Mouse (Mus musculus): ENCODE measurements around the gene Tkt. TPM values are rescaled to one million over a fixed set of nuclear protein-coding genes. Genes with fewer than 3 reads are reported as not detected.

Gene Tkt
- polyA plus RNA-seq, 1 experiment: 412 TPM

GRCm38 (mm10) chr14:30551509-30551908 is 3.4 kb downstream of the Tkt start:
- H3K4me3 ChIP-seq (ENCODE audit: insufficient read depth, low read length): peak overlapping the region; percentile 99
- TF ChIP-seq POLR2A (IDR thresholded peaks at IDR 0.05; ENCODE audit: borderline replicate concordance, low read depth, low read length): no peak
- TF ChIP-seq CTCF (IDR thresholded peaks at IDR 0.05; ENCODE audit: low read depth, low read length): no peak
- H3K4me1 ChIP-seq (ENCODE audit: control insufficient read depth, insufficient read depth, low read length): peaks cover 49% of the 10 kb centered on the region
- H3K27ac ChIP-seq (ENCODE audit: insufficient read depth, low read depth, low read length): no peak overlapping the region

GRCm38 (mm10) chr14:30551981-30552380 is 3.8 kb downstream of the Tkt start:
- Histone ChIP-seq H3K4me3 (ENCODE audit: insufficient read depth, low read length) (no peak overlapping the region), H3K27ac (ENCODE audit: insufficient read depth, low read depth, low read length) (no peak overlapping the region), H3K4me1 (ENCODE audit: control insufficient read depth, insufficient read depth, low read length) (peaks cover 52% of the 10 kb centered on the region)
- no peak for TF ChIP-seq POLR2A (IDR thresholded peaks at IDR 0.05; ENCODE audit: borderline replicate concordance, low read depth, low read length)
- TF ChIP-seq CTCF (IDR thresholded peaks at IDR 0.05; ENCODE audit: low read depth, low read length): no peak

GRCm38 (mm10) chr14:30553185-30553584 is 5.0 kb downstream of the Tkt start:
- Histone ChIP-seq H3K4me3 (ENCODE audit: insufficient read depth, low read length) (no peak overlapping the region), H3K4me1 (ENCODE audit: control insufficient read depth, insufficient read depth, low read length) (peaks cover 50% of the 10 kb centered on the region), H3K27ac (ENCODE audit: insufficient read depth, low read depth, low read length) (no peak overlapping the region)
- TF ChIP-seq POLR2A (IDR thresholded peaks at IDR 0.05; ENCODE audit: borderline replicate concordance, low read depth, low read length): no peak
- no peak for TF ChIP-seq CTCF (IDR thresholded peaks at IDR 0.05; ENCODE audit: low read depth, low read length)

GRCm38 (mm10) chr14:30556651-30557050 is 8.5 kb downstream of the Tkt start:
- peaks cover 37% of the 10 kb centered on the region for H3K4me1 ChIP-seq (ENCODE audit: control insufficient read depth, insufficient read depth, low read length)
- TF ChIP-seq POLR2A (IDR thresholded peaks at IDR 0.05; ENCODE audit: borderline replicate concordance, low read depth, low read length) (no peak), CTCF (IDR thresholded peaks at IDR 0.05; ENCODE audit: low read depth, low read length) (no peak)
- H3K4me3 ChIP-seq (ENCODE audit: insufficient read depth, low read length): no peak overlapping the region

GRCm38 (mm10) chr14:30557730-30558129 is 9.6 kb downstream of the Tkt start:
- TF ChIP-seq CTCF (IDR thresholded peaks at IDR 0.05; ENCODE audit: low read depth, low read length) (no peak), POLR2A (IDR thresholded peaks at IDR 0.05; ENCODE audit: borderline replicate concordance, low read depth, low read length) (no peak)
- Histone ChIP-seq H3K27ac (ENCODE audit: insufficient read depth, low read depth, low read length) (no peak overlapping the region), H3K4me3 (ENCODE audit: insufficient read depth, low read length) (no peak overlapping the region), H3K4me1 (ENCODE audit: control insufficient read depth, insufficient read depth, low read length) (peaks cover 30% of the 10 kb centered on the region)

More at GRCm38 (mm10) chr14:30556651-30557050, 8.5 kb downstream of the Tkt start:
- H3K27ac ChIP-seq (ENCODE audit: insufficient read depth, low read depth, low read length): no peak overlapping the region

GRCm38 (mm10) chr14:30559321-30559850 is 11.2 kb downstream of the Tkt start:
- Histone ChIP-seq H3K4me1 (ENCODE audit: control insufficient read depth, insufficient read depth, low read length) (peaks cover 22% of the 10 kb centered on the region), H3K4me3 (ENCODE audit: insufficient read depth, low read length) (no peak overlapping the region), H3K27ac (ENCODE audit: insufficient read depth, low read depth, low read length) (no peak overlapping the region)
- TF ChIP-seq CTCF (IDR thresholded peaks at IDR 0.05; ENCODE audit: low read depth, low read length) (no peak), POLR2A (IDR thresholded peaks at IDR 0.05; ENCODE audit: borderline replicate concordance, low read depth, low read length) (no peak)

GRCm38 (mm10) chr14:30560803-30561389 is 12.7 kb downstream of the Tkt start:
- no peak overlapping the region for H3K27ac ChIP-seq (ENCODE audit: insufficient read depth, low read depth, low read length)
- H3K4me3 ChIP-seq (ENCODE audit: insufficient read depth, low read length): no peak overlapping the region
- no peak for TF ChIP-seq CTCF (IDR thresholded peaks at IDR 0.05; ENCODE audit: low read depth, low read length)
- peaks cover 25% of the 10 kb centered on the region for H3K4me1 ChIP-seq (ENCODE audit: control insufficient read depth, insufficient read depth, low read length)

- TF ChIP-seq CTCF (IDR thresholded peaks at IDR 0.05; ENCODE audit: low read depth, low read length): no peak
- no peak for TF ChIP-seq POLR2A (IDR thresholded peaks at IDR 0.05; ENCODE audit: borderline replicate concordance, low read depth, low read length)
- H3K4me1 ChIP-seq (ENCODE audit: control insufficient read depth, insufficient read depth, low read length): peaks cover 18% of the 10 kb centered on the region
- H3K27ac ChIP-seq (ENCODE audit: insufficient read depth, low read depth, low read length): no peak overlapping the region
- H3K4me3 ChIP-seq (ENCODE audit: insufficient read depth, low read length): no peak overlapping the region
Observed at GRCm38 (mm10) chr14:30561470-30562187, 13.5 kb downstream of the Tkt start.

GRCm38 (mm10) chr14:30562343-30562742 is 14.2 kb downstream of the Tkt start:
- TF ChIP-seq CTCF (IDR thresholded peaks at IDR 0.05; ENCODE audit: low read depth, low read length): no peak
- TF ChIP-seq POLR2A (IDR thresholded peaks at IDR 0.05; ENCODE audit: borderline replicate concordance, low read depth, low read length): no peak
- Histone ChIP-seq H3K4me1 (ENCODE audit: control insufficient read depth, insufficient read depth, low read length) (peaks cover 14% of the 10 kb centered on the region), H3K27ac (ENCODE audit: insufficient read depth, low read depth, low read length) (no peak overlapping the region), H3K4me3 (ENCODE audit: insufficient read depth, low read length) (no peak overlapping the region)

GRCm38 (mm10) chr14:30564451-30564850 is 16.3 kb downstream of the Tkt start:
- Histone ChIP-seq H3K27ac (ENCODE audit: insufficient read depth, low read depth, low read length) (peak overlapping the region; percentile 73), H3K4me1 (ENCODE audit: control insufficient read depth, insufficient read depth, low read length) (peaks cover 13% of the 10 kb centered on the region), H3K4me3 (ENCODE audit: insufficient read depth, low read length) (no peak overlapping the region)
- TF ChIP-seq CTCF (IDR thresholded peaks at IDR 0.05; ENCODE audit: low read depth, low read length): no peak
- TF ChIP-seq POLR2A (IDR thresholded peaks at IDR 0.05; ENCODE audit: borderline replicate concordance, low read depth, low read length): no peak
